Mouse (Mus musculus): ENCODE results near the gene Mrpl49.

The Mrpl49 gene

DNA sequence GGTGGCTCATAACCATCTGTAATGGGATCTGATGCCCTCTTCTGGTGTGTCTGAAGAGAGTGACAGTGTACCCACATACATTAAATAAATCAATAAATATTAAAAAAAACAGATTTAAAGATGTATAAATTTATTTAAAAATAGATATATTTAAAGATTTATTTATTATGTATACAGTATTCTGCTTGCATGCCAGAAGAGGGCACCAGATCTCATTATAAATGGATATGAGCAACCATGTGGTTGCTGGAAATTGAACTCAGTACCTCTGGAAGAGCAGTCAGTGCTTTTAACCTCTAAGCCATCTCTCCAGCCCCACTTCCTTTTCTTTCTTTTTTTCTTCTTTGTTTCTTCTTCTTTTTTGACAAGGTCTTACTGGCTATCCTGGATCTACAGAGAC lies 17.6 kb downstream of the Mrpl49 start:
- no peak for DNase-seq (ENCODE audit: extremely low read depth, low read depth, low spot score)

DNA sequence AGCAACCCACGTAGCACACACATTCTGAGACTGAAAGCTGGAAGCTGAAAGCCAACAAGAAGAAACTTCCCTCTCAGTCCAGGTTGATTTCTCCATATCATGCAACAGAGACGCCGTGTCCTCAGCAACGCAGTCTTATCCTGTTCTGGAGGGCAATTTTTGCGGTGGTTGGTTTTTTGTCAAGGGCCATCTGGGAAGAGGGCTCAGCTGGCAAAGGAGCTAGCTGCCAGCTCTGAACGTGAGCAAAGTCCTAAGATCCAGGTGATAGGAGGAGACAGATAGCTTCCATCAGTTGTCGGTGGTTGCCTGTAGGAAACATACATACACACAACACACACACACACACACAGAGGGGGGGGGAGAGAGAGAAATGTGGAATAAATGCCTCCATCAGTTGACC lies 19.3 kb downstream of the Mrpl49 start:
- no peak for DNase-seq (ENCODE audit: extremely low read depth, low read depth, low spot score)

DNA sequence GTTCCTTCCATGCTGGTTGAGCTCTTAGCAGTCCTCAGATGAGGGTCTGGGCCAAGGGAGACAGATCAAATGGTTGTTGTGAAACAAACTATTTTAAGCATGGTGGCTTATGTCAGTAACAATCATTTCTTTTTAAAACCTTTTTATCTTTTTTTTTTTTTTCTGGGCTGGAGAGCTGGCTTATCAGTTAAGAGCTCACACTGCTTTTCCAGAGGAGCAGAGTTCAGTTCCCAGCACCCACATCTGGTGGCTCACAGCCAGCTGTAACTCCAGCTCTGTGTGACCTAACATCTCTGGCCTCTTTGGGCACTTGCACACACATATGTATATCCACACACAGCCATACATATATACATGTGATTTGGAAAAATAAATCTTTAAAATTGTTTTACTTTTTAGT lies 19.9 kb downstream of the Mrpl49 start:
- no peak for DNase-seq (ENCODE audit: extremely low read depth, low read depth, low spot score)

DNA sequence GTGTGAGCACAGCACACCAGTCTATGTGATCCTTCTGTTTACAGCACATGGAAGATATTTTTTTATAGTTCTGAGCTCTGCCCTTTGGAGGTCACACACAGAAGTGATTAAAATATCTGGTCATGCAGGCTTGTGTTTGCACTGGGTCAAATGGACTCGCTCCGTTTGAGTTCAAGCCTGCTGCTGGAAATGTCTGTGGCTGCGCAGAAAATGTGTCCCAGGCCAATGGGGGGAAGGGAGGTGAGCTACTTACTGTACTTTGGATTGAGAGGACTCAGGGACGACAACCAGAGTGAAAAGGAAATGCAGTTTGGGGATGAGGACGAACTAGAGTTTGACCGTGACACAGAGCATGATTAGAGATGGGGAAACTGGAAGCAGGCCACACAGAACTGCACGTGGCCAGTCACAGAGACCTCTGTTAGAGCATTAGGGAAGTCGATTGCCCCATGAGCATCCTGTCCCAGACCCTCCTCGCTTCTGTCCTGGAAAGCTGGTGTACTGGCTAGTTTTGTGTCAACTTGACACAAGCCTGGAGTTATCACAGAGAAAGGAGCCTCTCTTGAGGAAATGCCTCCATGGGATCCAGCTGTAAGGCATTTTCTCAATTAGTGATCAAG lies 21.5 kb downstream of the Mrpl49 start:
- no peak for DNase-seq (ENCODE audit: extremely low read depth, low read depth, low spot score)

DNA sequence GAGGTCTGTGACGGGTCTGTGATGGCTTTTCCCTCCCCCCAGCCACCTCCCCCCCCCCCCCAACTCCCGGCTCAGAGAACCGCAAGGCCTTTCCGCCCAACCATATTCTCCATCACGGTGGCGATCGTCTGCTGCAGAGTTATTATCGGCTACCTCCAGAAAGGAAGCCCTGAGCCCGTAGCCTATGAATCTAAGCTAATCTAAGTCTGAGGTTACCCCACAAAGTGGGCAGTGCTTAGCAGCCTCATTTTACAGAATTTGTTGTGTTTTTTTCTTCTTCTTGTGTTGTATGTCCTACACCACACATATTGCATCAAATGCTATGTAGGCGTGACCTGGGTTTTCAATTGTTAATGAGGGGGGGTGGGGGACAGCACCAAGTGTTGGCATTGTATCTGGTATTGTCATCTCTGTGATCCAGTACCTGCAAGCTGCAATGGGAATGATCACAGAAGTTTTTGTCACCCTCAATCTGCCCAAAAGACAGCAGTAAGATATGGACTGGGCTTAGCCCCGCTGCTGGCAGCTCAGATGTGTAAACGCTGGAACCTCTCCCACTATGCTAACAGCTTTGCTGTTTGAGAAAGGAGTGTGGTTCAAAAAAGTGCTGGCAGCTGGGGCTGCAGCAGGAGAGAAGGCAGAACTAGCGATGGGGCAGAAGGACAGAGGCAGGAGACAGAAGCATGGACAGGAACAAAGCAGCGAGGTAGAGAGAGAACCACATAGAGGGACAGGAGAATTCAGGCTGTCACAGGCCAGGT lies 26.9 kb downstream of the Mrpl49 start:
- DNase-seq (ENCODE audit: extremely low read depth, low read depth, low spot score), result no peak

DNA sequence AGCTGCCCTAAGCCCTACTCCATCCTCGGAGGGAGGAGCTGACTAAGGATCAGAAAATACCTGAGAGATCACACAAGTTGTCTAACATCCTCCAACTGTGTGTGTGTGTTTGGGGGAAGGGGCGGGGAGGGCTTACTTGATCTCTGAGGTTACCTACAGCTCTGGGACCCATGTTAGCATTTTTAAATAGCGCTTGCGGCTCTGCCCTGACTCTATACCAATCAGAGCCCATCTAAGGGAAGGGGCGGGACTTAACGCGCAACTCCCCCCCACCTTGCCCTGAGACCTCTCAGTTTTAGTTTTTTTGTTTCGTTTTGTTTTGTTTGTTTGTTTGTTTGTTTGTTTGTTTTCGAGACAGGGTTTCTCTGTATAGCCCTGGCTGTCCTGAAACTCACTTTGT lies 28.2 kb downstream of the Mrpl49 start:
- no peak for DNase-seq (ENCODE audit: extremely low read depth, low read depth, low spot score)

GRCm38 (mm10) chr19:6028991-6029390 lies 28.6 kb downstream of the Mrpl49 start:
- no peak for DNase-seq (ENCODE audit: extremely low read depth, low read depth, low spot score)

GRCm38 (mm10) chr19:6023930-6024329 lies 33.7 kb downstream of the Mrpl49 start:
- DNase-seq (ENCODE audit: extremely low read depth, low read depth, low spot score), result no peak

DNA sequence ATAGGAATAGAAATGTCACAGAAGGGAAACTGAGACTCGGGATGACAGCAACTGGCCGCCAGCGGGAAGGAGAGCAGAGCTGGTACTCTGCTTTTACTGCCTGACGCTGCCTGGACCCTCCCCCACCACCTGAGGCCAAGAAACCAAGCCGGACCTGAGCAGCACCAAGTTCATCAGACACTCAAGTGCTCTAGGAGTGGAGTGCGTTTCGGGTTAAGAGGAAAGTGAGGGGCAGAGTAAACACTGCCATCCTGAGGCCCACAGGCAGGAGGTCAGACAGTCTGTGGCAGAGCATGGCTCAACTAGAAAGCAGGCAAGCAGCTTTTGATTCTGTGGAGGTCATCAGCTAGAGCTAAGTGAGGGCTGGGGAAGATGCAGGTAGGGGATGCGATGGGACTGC lies 34.5 kb downstream of the Mrpl49 start:
- no peak for DNase-seq (ENCODE audit: extremely low read depth, low read depth, low spot score)

- DNase-seq (ENCODE audit: extremely low read depth, low read depth, low spot score), result no peak
Observed at GRCm38 (mm10) chr19:6020276-6020675, 37.3 kb downstream of the Mrpl49 start.

DNA sequence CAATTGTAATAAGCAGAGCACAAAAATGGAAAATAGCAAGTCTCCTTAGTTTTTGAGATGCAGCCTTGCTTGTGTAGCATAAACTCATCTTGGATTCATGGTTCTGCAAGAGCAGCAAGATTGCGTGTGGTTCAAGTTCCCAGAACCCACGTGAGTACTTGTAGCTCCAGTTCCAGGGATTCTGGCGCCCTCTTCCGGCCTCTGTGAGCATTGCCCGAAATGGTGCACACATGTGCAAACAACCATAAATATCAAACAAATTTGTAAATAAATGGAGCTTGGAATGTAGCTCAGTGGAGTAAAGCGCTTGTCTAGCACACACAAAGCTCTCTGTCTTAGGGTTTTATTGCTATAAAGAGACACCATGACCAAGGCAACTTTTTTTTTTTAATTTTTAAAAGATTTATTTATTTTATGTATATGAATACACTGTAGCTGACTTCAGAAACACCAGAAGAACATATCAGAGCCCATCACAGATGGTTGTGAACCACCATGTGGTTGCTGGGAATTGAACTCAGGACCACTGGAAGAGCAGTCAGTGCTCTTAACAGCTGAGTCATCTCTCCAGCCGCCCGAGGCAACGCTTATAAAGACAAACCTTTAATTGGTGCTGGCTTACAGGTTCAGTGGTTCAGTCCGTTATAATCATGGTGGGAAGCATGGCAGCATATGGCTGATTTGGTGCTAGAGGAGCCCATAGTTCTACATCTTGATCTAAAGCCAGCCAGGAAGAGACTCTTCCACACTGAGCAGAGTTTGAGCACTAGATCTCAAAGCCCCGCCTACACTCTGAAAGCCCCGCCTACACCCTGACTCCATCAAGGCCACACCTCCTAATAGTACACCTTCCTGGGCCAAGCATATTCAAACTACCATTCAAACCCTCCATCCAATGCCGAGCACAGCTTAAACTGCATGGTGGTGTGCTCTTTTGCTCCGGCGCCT lies 39.2 kb downstream of the Mrpl49 start:
- DNase-seq (ENCODE audit: extremely low read depth, low read depth, low spot score), result no peak

DNA sequence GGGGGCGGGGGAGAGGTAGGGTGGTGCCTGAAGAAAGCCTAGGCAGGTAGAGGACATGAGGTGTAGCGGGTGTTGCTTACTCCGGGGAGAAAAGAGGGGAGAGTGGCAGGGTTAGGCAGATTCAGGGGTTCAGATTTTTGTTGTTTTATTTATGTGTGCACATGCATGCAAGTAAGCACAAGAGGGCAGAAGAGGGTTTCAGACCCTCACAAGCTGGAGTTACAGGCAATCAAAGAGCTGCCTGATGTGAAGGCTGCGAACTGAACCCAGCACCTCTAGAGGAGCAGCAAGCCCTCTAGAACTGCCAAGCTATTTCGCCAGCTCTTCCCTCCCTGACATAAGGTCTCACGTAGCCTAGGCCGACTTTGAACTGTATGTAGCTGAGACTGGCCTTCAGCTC lies 41.1 kb downstream of the Mrpl49 start:
- DNase-seq (ENCODE audit: extremely low read depth, low read depth, low spot score), result no peak

DNA sequence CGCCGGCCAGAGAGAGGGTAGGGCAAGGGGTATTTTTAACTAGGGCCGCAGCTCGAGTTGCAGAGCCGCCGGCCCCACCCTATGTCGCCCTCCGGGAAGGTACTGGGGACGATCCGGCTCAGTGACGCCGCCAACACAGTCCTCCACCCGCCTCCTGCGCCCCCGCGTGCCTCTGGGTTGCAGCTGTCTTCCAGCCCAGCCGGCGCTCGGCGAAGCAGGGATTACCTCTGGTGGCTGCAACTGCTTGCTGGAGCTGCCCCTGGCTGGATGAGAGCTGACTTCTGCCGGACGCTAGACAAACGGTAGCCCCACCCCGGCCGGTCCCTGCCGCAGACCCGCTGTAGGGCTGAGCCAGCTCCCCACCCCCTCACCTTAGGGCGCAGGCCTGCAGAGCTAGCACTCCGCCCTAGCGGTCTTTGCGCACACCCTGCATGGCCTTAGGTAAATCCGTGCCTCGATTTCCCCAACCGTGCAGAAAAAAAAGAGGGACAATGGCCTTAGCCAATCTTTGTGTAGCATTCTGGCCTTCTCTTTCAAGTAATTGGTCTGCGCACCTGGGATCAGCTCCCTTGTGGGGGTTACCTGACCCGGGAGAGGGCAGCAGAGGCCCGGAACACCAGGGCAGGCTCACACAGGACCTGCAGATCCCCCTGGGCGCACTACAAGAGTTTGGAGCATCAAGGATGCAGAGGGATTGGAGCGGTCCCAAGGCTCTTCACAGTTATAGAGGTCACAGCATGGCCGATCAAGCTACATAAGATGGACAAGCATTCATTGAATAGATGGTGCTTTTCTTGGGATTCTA lies 41.9 kb downstream of the Mrpl49 start, which contains the start of gene Capn1:
Gene Capn1 (minus strand): TSS at position 387 of the 805 bp plus-strand sequence.
- no peak for DNase-seq (ENCODE audit: extremely low read depth, low read depth, low spot score)

- no peak for DNase-seq (ENCODE audit: extremely low read depth, low read depth, low spot score)
Observed at GRCm38 (mm10) chr19:6014991-6015510, 42.5 kb downstream of the Mrpl49 start.

DNA sequence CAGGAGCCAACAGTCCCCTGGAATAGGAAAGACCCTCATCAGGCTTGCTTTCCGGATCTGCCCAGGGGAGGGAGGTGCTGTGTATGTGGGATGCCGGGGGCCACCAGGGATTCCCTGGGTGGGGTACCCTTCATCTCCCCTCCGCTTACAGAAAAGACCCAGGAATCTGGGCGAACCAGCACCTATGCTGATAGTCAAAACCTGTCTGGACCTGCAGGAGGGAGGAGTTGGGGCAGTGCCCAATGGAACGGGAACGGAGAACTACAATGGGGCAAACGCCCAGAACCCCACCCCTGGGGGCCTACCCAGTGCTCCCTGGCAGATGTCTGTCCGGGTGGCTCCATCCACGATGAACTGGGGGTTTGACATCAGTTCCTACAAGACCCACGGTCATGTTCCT lies 43.9 kb downstream of the Mrpl49 start:
- no peak for DNase-seq (ENCODE audit: extremely low read depth, low read depth, low spot score)

GRCm38 (mm10) chr19:6009137-6009536 lies 48.4 kb downstream of the Mrpl49 start:
- no peak for DNase-seq (ENCODE audit: extremely low read depth, low read depth, low spot score)

DNA sequence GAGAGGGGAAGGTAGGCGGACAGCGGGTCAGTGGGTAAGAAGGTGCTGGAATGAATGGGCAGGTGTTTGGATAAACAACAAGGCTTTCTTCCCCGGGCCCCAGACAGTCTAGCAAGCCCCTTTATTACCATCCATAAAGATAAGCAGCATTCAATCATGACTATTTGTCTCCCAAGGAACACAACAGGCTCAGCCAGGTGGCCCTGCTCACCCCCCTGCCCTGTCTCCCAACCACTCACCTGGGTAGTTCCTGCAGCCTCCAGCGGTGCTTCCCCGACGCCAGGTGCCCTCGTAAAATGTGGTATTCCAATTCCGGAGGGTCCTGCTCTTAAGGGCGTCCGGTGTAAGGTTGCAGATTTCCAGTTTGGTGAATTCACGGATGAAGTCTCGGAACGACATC lies 50.6 kb downstream of the Mrpl49 start:
- DNase-seq (ENCODE audit: extremely low read depth, low read depth, low spot score), result no peak

GRCm38 (mm10) chr19:6005541-6005940 lies 52.0 kb downstream of the Mrpl49 start:
- no peak for DNase-seq (ENCODE audit: extremely low read depth, low read depth, low spot score)
